8 mouse cellular contexts compared by ENCODE assay signal in the genomic region with DNA sequence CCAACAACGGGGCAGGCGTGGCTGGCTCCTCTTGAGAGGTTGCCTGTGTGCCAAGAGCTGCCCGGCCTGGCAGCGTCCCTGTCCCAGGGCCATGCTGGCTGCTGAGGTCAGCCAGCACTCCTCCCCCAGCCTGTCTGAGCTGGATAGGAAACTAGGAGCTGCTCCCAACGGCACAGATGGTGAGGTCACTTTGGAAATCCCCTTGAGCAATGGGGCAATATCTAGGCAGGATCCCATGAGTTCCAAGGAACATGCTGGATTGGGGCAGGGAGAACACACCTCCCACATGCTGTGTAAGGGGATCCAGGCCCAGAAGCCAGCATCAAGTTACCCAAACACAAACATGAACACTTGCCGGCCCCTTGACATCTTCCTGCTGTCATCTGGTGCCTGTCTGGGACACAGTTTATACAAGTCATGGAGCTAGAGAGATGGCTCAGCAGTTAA. TPM values are rescaled to one million over a fixed set of nuclear protein-coding genes. Genes with fewer than 3 reads are reported as not detected.
DNase-seq lines count a peak whose midpoint lies in the region; ATAC-seq lines count a peak whose summit lies in the region.

No protein-coding gene starts in this region.

- peak overlapping the region; percentile 96 for H3K4me2 ChIP-seq in liver, embryonic 16.5 days (ENCODE audit: low read depth, low read length)
- H3K4me2 ChIP-seq in midbrain, embryonic 13.5 days (replicated peaks), result no peak overlapping the region

- peak overlapping the region; percentile 94 for H3K27ac ChIP-seq in liver, embryonic 16.5 days (ENCODE audit: low read length)
- no peak overlapping the region for H3K27ac ChIP-seq in midbrain, embryonic 13.5 days

- peak; percentile 67 for DNase-seq in urinary bladder, postnatal 14 days (ENCODE audit: low spot score)
- DNase-seq in urinary bladder, postnatal 10 days (ENCODE audit: low spot score), result no peak
- DNase-seq in cerebellum, adult 9-11 months, result peak; percentile 90
- DNase-seq in heart, adult 18-20 months, result peak; percentile 90 to 95
- DNase-seq in kidney, adult 18-20 months, result peak; percentile 78
- peak; percentile 75 for DNase-seq in testis, postnatal 14 days (ENCODE audit: low spot score)

- no peak for ATAC-seq in liver, embryonic 16.5 days (ENCODE audit: low read depth)
- ATAC-seq in midbrain, embryonic 13.5 days, result no peak

- no peaks in the 10 kb centered on the region for H3K9me3 ChIP-seq in liver, embryonic 16.5 days (replicated peaks; ENCODE audit: control insufficient read depth, low read length)
- no peaks in the 10 kb centered on the region for H3K9me3 ChIP-seq in midbrain, embryonic 13.5 days

- H3K4me3 ChIP-seq in liver, embryonic 16.5 days (ENCODE audit: low read depth, low read length), result peak overlapping the region; percentile 55; the same call in 1 of the 2 replicates
- no peak overlapping the region for H3K4me3 ChIP-seq in midbrain, embryonic 13.5 days (replicated peaks)

- no peaks in the 10 kb centered on the region for H3K36me3 ChIP-seq in liver, embryonic 16.5 days (ENCODE audit: control insufficient read depth, insufficient read depth)
- H3K36me3 ChIP-seq in midbrain, embryonic 13.5 days, result no peaks in the 10 kb centered on the region

- WGBS in liver, embryonic 16.5 days (ENCODE audit: insufficient replicate concordance), result 48% methylated on average over 6 of the region's 6 CpGs
- 75% methylated on average over 6 of the region's 6 CpGs for WGBS in midbrain, embryonic 13.5 days

- H3K4me1 ChIP-seq in liver, embryonic 16.5 days (ENCODE audit: control insufficient read depth, low read depth, low read length), result peaks cover 88% of the 10 kb centered on the region
- H3K4me1 ChIP-seq in midbrain, embryonic 13.5 days (replicated peaks), result peaks cover 23% of the 10 kb centered on the region

- H3K27me3 ChIP-seq in liver, embryonic 16.5 days (ENCODE audit: control insufficient read depth, insufficient read depth, low read depth, low read length), result no peaks in the 10 kb centered on the region
- H3K27me3 ChIP-seq in midbrain, embryonic 13.5 days, result peaks cover 38% of the 10 kb centered on the region

- peak overlapping the region; percentile 72 for H3K9ac ChIP-seq in liver, embryonic 16.5 days (ENCODE audit: low read depth, low read length)
- H3K9ac ChIP-seq in midbrain, embryonic 13.5 days (replicated peaks), result no peak overlapping the region

RNA-seq across cellular contexts. Expression of a gene that starts 5.5 kb away (rescaled TPM):
- 10 to 100 TPM; 10.6 to 11.5 TPM for total RNA-seq in heart, adult 18-20 months (2021)
- polyA plus RNA-seq in liver, embryonic 16.5 days (2015; fragmentation: Nextera tagmentation; extraction: Ambion mirVana), result 6.7 and 7.7 TPM in 2 replicates
- polyA plus RNA-seq in midbrain, embryonic 13.5 days (2015; fragmentation: Nextera tagmentation; extraction: Ambion mirVana), result 0.76 and 0.77 TPM in 2 replicates

RNA-seq across cellular contexts. Expression of a gene that starts 32.1 kb away (rescaled TPM):
- total RNA-seq in heart, adult 18-20 months (2021), result 1 to 10 TPM in 1 of 2 experiments, under 1 TPM in 1; 0.62 to 1.6 TPM
- polyA plus RNA-seq in liver, embryonic 16.5 days (2015; fragmentation: Nextera tagmentation; extraction: Ambion mirVana), result 0.12 TPM in 1 of 2 replicates, not detected in the other
- polyA plus RNA-seq in midbrain, embryonic 13.5 days (2015; fragmentation: Nextera tagmentation; extraction: Ambion mirVana), result 1.0 and 1.2 TPM in 2 replicates

RNA-seq across cellular contexts. Expression of a gene that starts 32.8 kb away (rescaled TPM):
- total RNA-seq in heart, adult 18-20 months (2021), result 10 to 100 TPM; 31.5 to 38.5 TPM
- 1.1 and 1.2 TPM in 2 replicates for polyA plus RNA-seq in liver, embryonic 16.5 days (2015; fragmentation: Nextera tagmentation; extraction: Ambion mirVana)
- 8.8 TPM in 2 replicates for polyA plus RNA-seq in midbrain, embryonic 13.5 days (2015; fragmentation: Nextera tagmentation; extraction: Ambion mirVana)

RNA-seq across cellular contexts. Expression of a gene that starts 35.0 kb away (rescaled TPM):
- not detected for total RNA-seq in heart, adult 18-20 months (2021)
- polyA plus RNA-seq in liver, embryonic 16.5 days (2015; fragmentation: Nextera tagmentation; extraction: Ambion mirVana), result not detected in 2 replicates
- 0.22 and 0.34 TPM in 2 replicates for polyA plus RNA-seq in midbrain, embryonic 13.5 days (2015; fragmentation: Nextera tagmentation; extraction: Ambion mirVana)

RNA-seq across cellular contexts. Expression of a gene that starts 40.0 kb away (rescaled TPM):
- total RNA-seq in heart, adult 18-20 months (2021), result 10 to 100 TPM; 27.7 to 29.5 TPM
- 15.1 and 18.1 TPM in 2 replicates for polyA plus RNA-seq in liver, embryonic 16.5 days (2015; fragmentation: Nextera tagmentation; extraction: Ambion mirVana)
- 12.3 and 12.7 TPM in 2 replicates for polyA plus RNA-seq in midbrain, embryonic 13.5 days (2015; fragmentation: Nextera tagmentation; extraction: Ambion mirVana)
